Mouse (Mus musculus): ENCODE results near the gene Lacc1. TPM values are rescaled to one million over a fixed set of nuclear protein-coding genes. Genes with fewer than 3 reads are reported as not detected.
A peak's percentile ranks its signal among the peaks of the same experiment; 100 is the strongest.
"Not testable (repeated sequence)": the region's sequence is repeated elsewhere in the genome, so short reads cannot be mapped to it uniquely, and the experiment has no call there.

Gene Lacc1
- polyA plus RNA-seq, 1 experiment from 2014 or later, result 6.4 TPM

DNA sequence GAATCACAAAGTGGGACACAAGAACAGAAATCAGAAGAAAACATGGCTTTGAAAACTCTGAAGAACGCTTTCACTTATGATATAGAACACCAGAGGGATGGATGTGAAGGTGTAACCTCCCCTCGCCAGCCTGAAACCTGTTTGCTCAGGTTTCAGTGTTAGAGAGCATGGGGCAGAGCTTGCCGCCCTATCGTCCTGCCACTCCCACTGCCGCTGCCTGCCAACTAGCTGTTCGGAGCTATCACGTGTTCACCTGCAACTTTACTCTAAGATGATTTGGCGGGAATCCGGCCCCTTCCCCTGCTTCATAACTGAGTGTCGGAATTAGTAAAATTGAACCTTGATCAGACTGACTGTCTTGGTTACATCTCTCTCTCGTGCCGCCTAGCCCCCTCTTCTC is 19.9 kb downstream of the Lacc1 start:
- H3K36me3 ChIP-seq (ENCODE audit: control insufficient read depth, insufficient read depth, low read length); ATAC-seq (ENCODE audit: insufficient number of reproducible peaks, insufficient read depth, low FRiP score, low read depth); H3K9me3 ChIP-seq (ENCODE audit: control insufficient read depth, low read length); H3K27me3 ChIP-seq (ENCODE audit: control insufficient read depth, insufficient read depth, low read length); H3K4me3 ChIP-seq (ENCODE audit: control insufficient read depth in 1 of 2, insufficient read depth in 1 of 2, low read depth in 1 of 2, low read length in 2 of 2); H3K9ac ChIP-seq (ENCODE audit: low read length); H3K27ac ChIP-seq (replicated peaks in 1 of 2; ENCODE audit: control insufficient read depth in 1 of 2, insufficient read depth in 1 of 2, low read depth in 2 of 2, low read length in 2 of 2); H3K4me1 ChIP-seq (ENCODE audit: control insufficient read depth in 2 of 2, insufficient read depth in 2 of 2, low read length in 2 of 2): not testable (repeated sequence)
- H3K4me2 ChIP-seq (ENCODE audit: low read length), result peak overlapping the region; percentile 41
- 34% methylated on average over 12 of the region's 12 CpGs for WGBS

DNA sequence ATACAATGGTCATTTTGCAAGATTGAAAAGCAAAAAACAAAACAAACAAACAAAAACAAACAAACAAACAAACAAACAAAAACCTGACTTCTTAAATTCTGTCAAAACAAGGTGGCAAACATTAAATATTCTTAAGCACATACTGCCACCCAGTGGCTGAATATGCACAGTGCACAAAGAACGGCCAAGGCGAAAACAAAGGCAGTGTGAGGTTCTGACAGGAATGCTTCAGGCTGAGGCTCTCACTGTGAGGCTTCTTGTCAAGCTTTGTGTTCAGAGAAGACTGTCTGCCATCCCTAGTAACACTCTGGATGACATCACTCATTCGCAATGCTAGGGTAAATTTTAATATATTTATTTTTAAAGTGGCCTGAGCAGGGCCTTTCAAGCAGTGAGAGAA is 24.9 kb downstream of the Lacc1 start:
- ATAC-seq (ENCODE audit: insufficient number of reproducible peaks, insufficient read depth, low FRiP score, low read depth), result no peak
- H3K4me1 ChIP-seq (ENCODE audit: control insufficient read depth in 2 of 2, insufficient read depth in 2 of 2, low read length in 2 of 2), result peaks cover 2% of the 10 kb centered on the region in 2 experiments; a peak in 2 of 4 replicates
- H3K27ac ChIP-seq (replicated peaks in 1 of 2; ENCODE audit: control insufficient read depth in 1 of 2, insufficient read depth in 1 of 2, low read depth in 2 of 2, low read length in 2 of 2), result no peak overlapping the region
- no peaks in the 10 kb centered on the region for H3K36me3 ChIP-seq (ENCODE audit: control insufficient read depth, insufficient read depth, low read length)
- no peak overlapping the region for H3K9ac ChIP-seq (ENCODE audit: low read length)
- H3K9me3 ChIP-seq (ENCODE audit: control insufficient read depth, low read length), result no peaks in the 10 kb centered on the region
- no peak overlapping the region for H3K4me3 ChIP-seq (ENCODE audit: control insufficient read depth in 1 of 2, insufficient read depth in 1 of 2, low read depth in 1 of 2, low read length in 2 of 2)
- 4% methylated on average over 3 of the region's 3 CpGs for WGBS
- no peak overlapping the region for H3K4me2 ChIP-seq (ENCODE audit: low read length)
- H3K27me3 ChIP-seq (ENCODE audit: control insufficient read depth, insufficient read depth, low read length), result no peaks in the 10 kb centered on the region

DNA sequence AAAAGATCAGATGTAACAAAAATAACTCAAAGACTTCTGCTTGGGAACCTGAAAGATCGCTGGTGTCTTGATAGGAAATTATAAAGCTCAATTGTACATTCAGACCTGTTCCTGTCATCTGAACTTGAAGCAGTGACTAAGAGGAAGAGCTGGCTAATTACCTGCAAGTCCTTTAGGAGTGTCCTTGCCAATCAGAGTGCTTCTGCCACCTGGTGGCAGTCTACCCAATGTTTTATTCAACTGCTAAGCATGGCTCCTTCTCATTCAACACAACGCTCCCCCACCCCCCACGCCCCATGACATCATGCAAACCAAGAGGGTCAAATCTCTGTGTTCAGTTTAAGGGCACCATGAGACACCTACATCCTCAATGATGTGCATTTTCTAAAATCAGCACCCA is 28.5 kb downstream of the Lacc1 start:
- no peak overlapping the region for H3K27ac ChIP-seq (replicated peaks in 1 of 2; ENCODE audit: control insufficient read depth in 1 of 2, insufficient read depth in 1 of 2, low read depth in 2 of 2, low read length in 2 of 2)
- H3K9ac ChIP-seq (ENCODE audit: low read length), result no peak overlapping the region
- no peak overlapping the region for H3K4me3 ChIP-seq (ENCODE audit: control insufficient read depth in 1 of 2, insufficient read depth in 1 of 2, low read depth in 1 of 2, low read length in 2 of 2)
- no peaks in the 10 kb centered on the region for H3K36me3 ChIP-seq (ENCODE audit: control insufficient read depth, insufficient read depth, low read length)
- ATAC-seq (ENCODE audit: insufficient number of reproducible peaks, insufficient read depth, low FRiP score, low read depth), result no peak
- no peaks in the 10 kb centered on the region for H3K9me3 ChIP-seq (ENCODE audit: control insufficient read depth, low read length)
- no peak overlapping the region for H3K4me2 ChIP-seq (ENCODE audit: low read length)
- 14% methylated on average over 3 of the region's 3 CpGs for WGBS
- H3K27me3 ChIP-seq (ENCODE audit: control insufficient read depth, insufficient read depth, low read length), result no peaks in the 10 kb centered on the region
- H3K4me1 ChIP-seq (ENCODE audit: control insufficient read depth in 2 of 2, insufficient read depth in 2 of 2, low read length in 2 of 2), result peaks cover 0 to 2% of the 10 kb centered on the region in 2 experiments; a peak in 2 of 4 replicates

DNA sequence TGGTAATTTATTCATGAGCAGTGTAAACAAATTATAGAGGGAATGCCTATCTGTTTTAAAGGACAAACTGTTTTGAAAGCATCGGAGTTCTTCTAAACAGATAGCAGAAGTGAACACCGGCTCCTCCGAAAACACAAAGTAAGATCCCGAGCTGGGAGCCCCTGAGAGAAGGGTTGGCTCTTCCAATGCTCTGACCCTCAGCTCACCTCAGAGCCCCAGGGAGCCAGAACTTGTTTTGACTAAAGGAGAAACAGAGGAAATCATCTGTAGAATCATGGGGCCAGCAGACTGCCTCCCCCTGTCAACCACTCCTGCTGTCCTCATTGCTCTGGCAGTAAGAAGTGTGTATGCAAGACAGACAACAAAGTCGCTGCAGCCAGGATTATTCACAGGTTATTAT is 31.1 kb downstream of the Lacc1 start:
- Histone ChIP-seq H3K9me3 (ENCODE audit: control insufficient read depth, low read length) (0 out of 2 replicates have a peak, but pooled peaks cover 4% of the 10 kb centered on the region), H3K9ac (ENCODE audit: low read length) (no peak overlapping the region), H3K27ac (replicated peaks in 1 of 2; ENCODE audit: control insufficient read depth in 1 of 2, insufficient read depth in 1 of 2, low read depth in 2 of 2, low read length in 2 of 2) (no peak overlapping the region), H3K36me3 (ENCODE audit: control insufficient read depth, insufficient read depth, low read length) (no peaks in the 10 kb centered on the region), H3K27me3 (ENCODE audit: control insufficient read depth, insufficient read depth, low read length) (no peaks in the 10 kb centered on the region), H3K4me3 (ENCODE audit: control insufficient read depth in 1 of 2, insufficient read depth in 1 of 2, low read depth in 1 of 2, low read length in 2 of 2) (no peak overlapping the region), H3K4me1 (ENCODE audit: control insufficient read depth in 2 of 2, insufficient read depth in 2 of 2, low read length in 2 of 2) (peaks cover 0 to 2% of the 10 kb centered on the region in 2 experiments; a peak in 2 of 4 replicates), H3K4me2 (ENCODE audit: low read length) (no peak overlapping the region)
- 86% methylated on average over 5 of the region's 5 CpGs for WGBS
- ATAC-seq (ENCODE audit: insufficient number of reproducible peaks, insufficient read depth, low FRiP score, low read depth), result no peak

DNA sequence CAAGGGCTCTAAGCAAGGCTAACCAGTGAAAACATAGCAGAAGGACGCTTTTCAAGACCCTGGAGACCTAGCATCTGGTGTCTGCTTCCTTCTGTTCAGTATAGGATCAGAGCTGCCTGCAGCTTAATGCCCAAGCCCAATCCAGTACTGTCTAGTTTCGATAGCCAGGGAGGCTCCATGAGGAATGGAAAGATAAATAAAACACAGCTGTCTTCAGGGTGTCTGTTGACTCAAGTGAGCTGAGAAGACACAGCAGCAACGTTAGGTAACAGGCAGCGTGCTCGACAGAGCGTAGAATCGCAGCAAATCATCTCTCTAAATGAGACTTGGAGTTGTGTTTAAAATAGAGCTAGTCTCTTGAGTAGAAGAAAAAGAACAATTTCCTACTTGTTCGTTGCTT is 32.0 kb downstream of the Lacc1 start:
- Histone ChIP-seq H3K4me3 (ENCODE audit: control insufficient read depth in 1 of 2, insufficient read depth in 1 of 2, low read depth in 1 of 2, low read length in 2 of 2) (no peak overlapping the region), H3K36me3 (ENCODE audit: control insufficient read depth, insufficient read depth, low read length) (no peaks in the 10 kb centered on the region), H3K4me2 (ENCODE audit: low read length) (no peak overlapping the region), H3K27me3 (ENCODE audit: control insufficient read depth, insufficient read depth, low read length) (no peaks in the 10 kb centered on the region), H3K27ac (replicated peaks in 1 of 2; ENCODE audit: control insufficient read depth in 1 of 2, insufficient read depth in 1 of 2, low read depth in 2 of 2, low read length in 2 of 2) (no peak overlapping the region), H3K9me3 (ENCODE audit: control insufficient read depth, low read length) (0 out of 2 replicates have a peak, but pooled peaks cover 4% of the 10 kb centered on the region), H3K9ac (ENCODE audit: low read length) (no peak overlapping the region), H3K4me1 (ENCODE audit: control insufficient read depth in 2 of 2, insufficient read depth in 2 of 2, low read length in 2 of 2) (peaks cover 0 to 2% of the 10 kb centered on the region in 2 experiments; a peak in 2 of 4 replicates)
- ATAC-seq (ENCODE audit: insufficient number of reproducible peaks, insufficient read depth, low FRiP score, low read depth), result no peak
- 57% methylated on average over 8 of the region's 8 CpGs for WGBS

DNA sequence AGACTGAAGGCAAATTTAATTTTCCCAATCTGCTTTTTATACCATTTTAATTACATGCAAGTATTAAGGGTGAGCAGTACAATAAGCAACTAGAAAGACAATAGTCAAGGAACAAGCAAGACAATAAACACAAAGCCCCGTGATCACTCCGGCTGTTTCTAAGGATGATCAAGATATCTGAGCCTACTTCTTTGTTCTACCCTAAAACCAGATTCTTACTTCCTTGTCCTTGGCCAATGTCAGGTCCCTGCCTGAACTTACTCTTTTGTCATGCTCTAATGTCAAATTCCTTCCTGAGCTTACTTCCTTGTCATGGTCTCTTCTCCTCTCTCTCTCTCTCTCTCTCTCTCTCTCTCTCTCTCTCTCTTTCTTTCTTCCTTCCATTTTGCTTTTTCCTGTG is 46.4 kb downstream of the Lacc1 start:
- not testable (repeated sequence) for H3K27ac ChIP-seq (replicated peaks in 1 of 2; ENCODE audit: control insufficient read depth in 1 of 2, insufficient read depth in 1 of 2, low read depth in 2 of 2, low read length in 2 of 2); H3K9ac ChIP-seq (ENCODE audit: low read length); H3K27me3 ChIP-seq (ENCODE audit: control insufficient read depth, insufficient read depth, low read length); ATAC-seq (ENCODE audit: insufficient number of reproducible peaks, insufficient read depth, low FRiP score, low read depth); H3K4me3 ChIP-seq (ENCODE audit: control insufficient read depth in 1 of 2, insufficient read depth in 1 of 2, low read depth in 1 of 2, low read length in 2 of 2); H3K4me2 ChIP-seq (ENCODE audit: low read length); H3K4me1 ChIP-seq (ENCODE audit: control insufficient read depth in 2 of 2, insufficient read depth in 2 of 2, low read length in 2 of 2); H3K9me3 ChIP-seq (ENCODE audit: control insufficient read depth, low read length); H3K36me3 ChIP-seq (ENCODE audit: control insufficient read depth, insufficient read depth, low read length)
- 75% methylated on average over 2 of the region's 2 CpGs for WGBS

DNA sequence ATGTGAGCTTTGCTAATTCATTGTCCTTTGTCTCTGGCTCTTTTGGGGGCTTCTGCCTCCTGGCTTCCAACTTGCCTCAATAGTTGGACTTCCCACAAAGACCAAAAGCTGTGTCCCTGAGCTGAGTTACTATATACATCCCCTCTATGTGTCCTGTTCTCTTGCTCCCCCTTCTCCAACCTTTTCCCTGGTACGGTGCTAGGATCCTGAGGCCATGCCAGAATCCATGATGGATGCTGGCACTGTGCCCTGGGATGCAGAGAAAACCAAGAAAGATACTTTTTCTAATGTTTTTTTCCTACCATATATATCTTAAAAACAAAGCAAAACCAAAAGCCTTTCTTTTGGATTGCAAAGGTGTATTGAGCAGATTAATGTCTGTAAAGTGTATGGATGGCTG is 54.9 kb downstream of the Lacc1 start:
- H3K9ac ChIP-seq (ENCODE audit: low read length), result no peak overlapping the region
- no peaks in the 10 kb centered on the region for H3K9me3 ChIP-seq (ENCODE audit: control insufficient read depth, low read length)
- no peak for ATAC-seq (ENCODE audit: insufficient number of reproducible peaks, insufficient read depth, low FRiP score, low read depth)
- no peaks in the 10 kb centered on the region for H3K4me1 ChIP-seq (ENCODE audit: control insufficient read depth in 2 of 2, insufficient read depth in 2 of 2, low read length in 2 of 2)
- H3K36me3 ChIP-seq (ENCODE audit: control insufficient read depth, insufficient read depth, low read length), result no peaks in the 10 kb centered on the region
- H3K27ac ChIP-seq (replicated peaks in 1 of 2; ENCODE audit: control insufficient read depth in 1 of 2, insufficient read depth in 1 of 2, low read depth in 2 of 2, low read length in 2 of 2), result no peak overlapping the region
- H3K4me3 ChIP-seq (ENCODE audit: control insufficient read depth in 1 of 2, insufficient read depth in 1 of 2, low read depth in 1 of 2, low read length in 2 of 2), result no peak overlapping the region
- WGBS, result 64% methylated on average over 1 of the region's 1 CpGs
- no peak overlapping the region for H3K4me2 ChIP-seq (ENCODE audit: low read length)
- H3K27me3 ChIP-seq (ENCODE audit: control insufficient read depth, insufficient read depth, low read length), result no peaks in the 10 kb centered on the region

DNA sequence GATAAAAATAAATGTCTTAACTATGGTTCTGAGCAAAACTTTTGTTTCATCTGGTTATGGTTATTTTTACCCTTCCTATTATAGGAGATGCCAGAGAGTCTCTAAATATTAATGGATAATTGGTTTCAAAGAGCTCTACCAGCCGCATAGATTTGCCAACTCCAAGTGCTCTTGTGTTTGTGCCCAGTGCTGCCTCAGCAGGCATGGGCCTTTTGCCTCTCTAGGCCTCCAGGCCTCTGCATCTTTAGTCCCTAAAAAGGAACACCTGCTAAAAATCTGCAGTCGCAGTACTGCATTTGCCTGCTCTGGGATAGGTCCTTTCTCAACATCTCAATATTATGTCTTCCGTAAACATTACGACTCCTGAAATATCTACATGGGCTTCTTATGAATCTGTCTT is 55.5 kb downstream of the Lacc1 start:
- WGBS, result 93% methylated on average over 4 of the region's 4 CpGs
- Histone ChIP-seq H3K4me1 (ENCODE audit: control insufficient read depth in 2 of 2, insufficient read depth in 2 of 2, low read length in 2 of 2) (no peaks in the 10 kb centered on the region), H3K9me3 (ENCODE audit: control insufficient read depth, low read length) (no peaks in the 10 kb centered on the region), H3K9ac (ENCODE audit: low read length) (no peak overlapping the region), H3K27me3 (ENCODE audit: control insufficient read depth, insufficient read depth, low read length) (no peaks in the 10 kb centered on the region), H3K4me3 (ENCODE audit: control insufficient read depth in 1 of 2, insufficient read depth in 1 of 2, low read depth in 1 of 2, low read length in 2 of 2) (no peak overlapping the region), H3K27ac (replicated peaks in 1 of 2; ENCODE audit: control insufficient read depth in 1 of 2, insufficient read depth in 1 of 2, low read depth in 2 of 2, low read length in 2 of 2) (no peak overlapping the region), H3K36me3 (ENCODE audit: control insufficient read depth, insufficient read depth, low read length) (no peaks in the 10 kb centered on the region), H3K4me2 (ENCODE audit: low read length) (no peak overlapping the region)
- ATAC-seq (ENCODE audit: insufficient number of reproducible peaks, insufficient read depth, low FRiP score, low read depth), result no peak
